Mouse (Mus musculus): ENCODE data around the gene Napsa.

GRCm38 (mm10) chr7:44564486-44564885, 7.7 kb upstream of the Napsa start:
- TF ChIP-seq CTCF (IDR thresholded peaks at IDR 0.05; ENCODE audit: low read depth, low read length) (no peak), GATA1 (IDR thresholded peaks at IDR 0.05; ENCODE audit: borderline replicate concordance, low read length) (no peak)
